Mouse (Mus musculus) liver, postnatal 0 days (tissue): Measurements from ENCODE around the gene Gja8.

Source experiments
- CTCF ChIP-seq: sonication (generic); IDR thresholded peaks from 2 replicates; pipeline ENCODE4 v1.5.1; 2016; ENCODE audit warnings: antibody characterized with exemption, low read depth
- EP300 ChIP-seq: IDR thresholded peaks from 2 replicates; pipeline ENCODE4 v1.6.1; 2016; ENCODE audit warnings: antibody characterized with exemption, low read depth, mild to moderate bottlenecking

GRCm38 (mm10) chr3:96904393-96904792 lies 21.4 kb downstream of the Gja8 start, which contains the start of gene Gja5:
- TF ChIP-seq CTCF, result no peak
- no peak for TF ChIP-seq EP300
